ENCODE assay signal across 12 mouse cellular contexts in genomic region chr2:153584396-153584795, GRCm38 (mm10). TPM values are rescaled to one million over a fixed set of nuclear protein-coding genes. Genes with fewer than 3 reads are reported as not detected.
DNase-seq lines count a peak whose midpoint lies in the region; ATAC-seq and TF ChIP-seq lines count a peak whose summit lies in the region.
"Had no signal": no experiment of that assay in that cellular context is flagged by ENCODE, and none has a peak within 500 bp of the region (broad histone marks: within the 10 kb centered on the region; RNA-seq: fewer than 3 reads in every experiment).

No protein-coding gene starts in this region.

- H3K27me3 ChIP-seq in ES-Bruce4 (ENCODE audit: control insufficient read depth, insufficient read depth, low read length, poor library complexity, severe bottlenecking) = no peaks in the 10 kb centered on the region
- H3K27me3 ChIP-seq in liver, embryonic 14.5 days (ENCODE audit: control insufficient read depth, insufficient read depth, low read length) = no peaks in the 10 kb centered on the region

- no peak for ATAC-seq in liver, embryonic 14.5 days (ENCODE audit: insufficient read depth)
- ATAC-seq: forebrain, postnatal 0 days had no signal

- TF ChIP-seq POLR2A in ES-Bruce4 (IDR thresholded peaks at IDR 0.05; ENCODE audit: insufficient read depth, low read length) = no peak

- H3K36me3 ChIP-seq in ES-Bruce4 (ENCODE audit: control insufficient read depth, insufficient read depth, low read length, poor library complexity, severe bottlenecking) = no peaks in the 10 kb centered on the region
- no peaks in the 10 kb centered on the region for H3K36me3 ChIP-seq in liver, embryonic 14.5 days (replicated peaks; ENCODE audit: control insufficient read depth, insufficient read depth, low read depth)

- intact Hi-C loops in heart, postnatal 14 days (cut with DNase I) = loop anchor here (10.0 kb wide), 1 partner anchor 280 kb away; no protein-coding TSS in a partner anchor

- H3K4me2 ChIP-seq in liver, embryonic 14.5 days (ENCODE audit: low read depth) = peak overlapping the region; percentile 78; the same call in 1 of the 2 replicates
- H3K4me2 ChIP-seq: lung, embryonic 14.5 days had no signal

- no peaks in the 10 kb centered on the region for H3K9me3 ChIP-seq in ES-Bruce4 (replicated peaks; ENCODE audit: control insufficient read depth, insufficient read depth, low read length, poor library complexity, severe bottlenecking)
- no peaks in the 10 kb centered on the region for H3K9me3 ChIP-seq in liver, embryonic 14.5 days (ENCODE audit: control insufficient read depth, low read length)

- H3K27ac ChIP-seq in ES-Bruce4 (ENCODE audit: insufficient read depth, low read length) = peak overlapping the region; percentile 38
- H3K27ac ChIP-seq in liver, embryonic 14.5 days = peak overlapping the region; percentile 83

- H3K9ac ChIP-seq in ES-Bruce4 (ENCODE audit: low read depth, poor library complexity, severe bottlenecking) = no peak overlapping the region
- H3K9ac ChIP-seq in liver, embryonic 14.5 days (replicated peaks) = peak overlapping the region; percentile 68; the same call in 1 of the 2 replicates
- H3K9ac ChIP-seq: forebrain, postnatal 0 days; lung, embryonic 14.5 days had no signal

- peaks cover 13% of the 10 kb centered on the region for H3K4me1 ChIP-seq in ES-Bruce4 (ENCODE audit: control insufficient read depth, insufficient read depth, low read length)
- peaks cover 32 to 58% of the 10 kb centered on the region in 2 experiments for H3K4me1 ChIP-seq in liver, embryonic 14.5 days (replicated peaks; ENCODE audit: control insufficient read depth in 2 of 2, insufficient read depth in 2 of 2, low read length in 1 of 2)

- 66% methylated on average over 4 of the region's 4 CpGs for WGBS in liver, embryonic 14.5 days (ENCODE audit: insufficient replicate concordance)

- no peak overlapping the region for H3K4me3 ChIP-seq in ES-Bruce4 (ENCODE audit: low read depth, low read length)
- no peak overlapping the region for H3K4me3 ChIP-seq in liver, embryonic 14.5 days (ENCODE audit: insufficient read depth in 1 of 2, low read depth in 2 of 2, low read length in 2 of 2)

- TF ChIP-seq EP300 in ES-Bruce4 (IDR thresholded peaks at IDR 0.05; ENCODE audit: insufficient read depth, low read depth, low read length) = peak; percentile 59; the same call in 1 of the 2 replicates
- no peak for TF ChIP-seq EP300 in liver, embryonic 14.5 days (IDR thresholded peaks at IDR 0.05; ENCODE audit: low read depth)

- TF ChIP-seq CTCF in ES-Bruce4 (IDR thresholded peaks at IDR 0.05; ENCODE audit: low read depth, low read length) = no peak
- TF ChIP-seq CTCF in liver, embryonic 14.5 days (IDR thresholded peaks at IDR 0.05; ENCODE audit: low read depth) = no peak

- DNase-seq in kidney, adult 18-20 months = peak; percentile 32
- DNase-seq in kidney, postnatal 10 days = no peak
- DNase-seq in R1 (ENCODE audit: low read depth, low spot score) = peak; percentile 88
- no peak for DNase-seq in liver, embryonic 14.5 days (ENCODE audit: low read depth in 3 of 3, low spot score in 3 of 3)
- no peak for DNase-seq in urinary bladder, adult 18-20 months (ENCODE audit: low spot score in 2 of 2)
- DNase-seq in heart, postnatal 14 days = no peak
- DNase-seq: cerebellum, adult 2 months; forebrain, postnatal 0 days; gastrocnemius, postnatal 10 days; heart, postnatal 36 days; lung, embryonic 14.5 days had no signal

RNA-seq across cellular contexts. Expression of gene Commd7, which starts 48.2 kb away (rescaled TPM):
- polyA plus RNA-seq in ES-Bruce4 (2011; ENCODE audit: insufficient read depth, insufficient read length, low read depth, missing spikeins) = 16.5 and 18.0 TPM in 2 replicates
- 5.4 and 9.5 TPM in 2 replicates for polyA plus RNA-seq in liver, embryonic 14.5 days (2012; rRNA removed)
- polyA plus RNA-seq in liver, embryonic 14.5 days (2014; fragmentation: Nextera tagmentation; extraction: Ambion mirVana) = 24.9 and 25.4 TPM in 2 replicates
- 10 to 100 TPM; 15.6 to 15.7 TPM for total RNA-seq in heart, postnatal 14 days (2021)

RNA-seq across cellular contexts. Expression of gene Nol4l, which starts 54.6 kb away (rescaled TPM):
- 11.0 and 11.5 TPM in 2 replicates for polyA plus RNA-seq in ES-Bruce4 (2011; ENCODE audit: insufficient read depth, insufficient read length, low read depth, missing spikeins)
- polyA plus RNA-seq in liver, embryonic 14.5 days (2012; rRNA removed) = 5.7 and 6.0 TPM in 2 replicates
- 3.7 and 4.4 TPM in 2 replicates for polyA plus RNA-seq in liver, embryonic 14.5 days (2014; fragmentation: Nextera tagmentation; extraction: Ambion mirVana)
- total RNA-seq in heart, postnatal 14 days (2021) = 1 to 10 TPM; 6.2 to 6.4 TPM

Comparison
In these comparisons a context has a peak if more than half of its experiments do, and no peak if none do; other contexts are left out.
1. DNase-seq: peak in kidney, adult 18-20 months (single experiment) and R1 (single experiment); none in kidney, postnatal 10 days (single experiment), liver, embryonic 14.5 days (0 of 3), urinary bladder, adult 18-20 months (0 of 2) and heart, postnatal 14 days (0 of 2).